Mouse (Mus musculus) G1E (cell line): ENCODE measurements around the gene Caln1.

ENCODE experiments used
- CTCF ChIP-seq: IDR thresholded peaks from 2 replicates; pipeline ENCODE4 v1.5.1; 2012; ENCODE audit warnings: low read depth, low read length, inconsistent platforms, mixed read lengths
- POLR2AphosphoS5 ChIP-seq: IDR thresholded peaks from 2 replicates; pipeline ENCODE4 v1.6.1; 2012; ENCODE audit warnings: low read depth, low read length, inconsistent platforms; ENCODE audit not compliant: insufficient replicate concordance
- TAL1 ChIP-seq: conservative IDR thresholded peaks from 2 replicates; pipeline ENCODE4 v1.6.1; 2012; ENCODE audit warnings: low read depth, low read length, inconsistent platforms, mixed read lengths

DNA sequence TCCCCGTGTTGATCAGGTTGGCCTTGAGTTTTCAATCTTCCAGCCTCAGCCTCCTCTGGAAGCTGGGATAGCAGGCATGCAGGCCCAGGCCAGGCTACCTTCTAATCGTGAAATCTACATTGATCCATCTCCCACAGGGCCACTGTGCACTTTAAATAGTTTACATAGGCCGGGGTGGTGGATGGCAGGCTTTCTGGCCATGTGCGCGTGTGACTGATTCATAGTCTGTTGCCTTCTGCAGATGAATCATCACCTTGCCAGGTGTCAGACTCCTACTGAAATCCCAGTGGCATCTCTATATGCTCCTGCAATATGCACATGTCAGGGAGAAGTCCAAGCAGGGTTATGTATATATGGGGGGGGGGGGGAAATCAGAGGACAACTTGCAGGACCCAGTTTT lies 428.5 kb downstream of the Caln1 start:
- TF ChIP-seq CTCF (no peak), POLR2AphosphoS5 (no peak), TAL1 (no peak)
